Mouse (Mus musculus): ENCODE results near the gene Tbcd. TPM values are rescaled to one million over a fixed set of nuclear protein-coding genes. Genes with fewer than 3 reads are reported as not detected.

Gene Tbcd
- total and polyA plus RNA-seq, 3 experiments: 10.6 to 17.4 (median 11.4) TPM

- Histone ChIP-seq H3K4me1 (ENCODE audit: control insufficient read depth, insufficient read depth, low read length) (peaks cover 11% of the 10 kb centered on the region), H3K9ac (ENCODE audit: low read depth, low read length) (peak within 1 kb of the TSS; percentile 62), H3K79me2 (replicated peaks; ENCODE audit: control insufficient read depth, insufficient read depth, low read length) (no peaks in the 10 kb centered on the region), H3K27me3 (ENCODE audit: control insufficient read depth, insufficient read depth, low read length) (no peaks in the 10 kb centered on the region), H3K4me3 (peak within 1 kb of the TSS; percentile 51), H3K27ac (peak within 1 kb of the TSS; percentile 69), H3K36me3 (ENCODE audit: control insufficient read depth, insufficient read depth, low read length) (no peaks in the 10 kb centered on the region)
- intact Hi-C loops (cut with DNase I): no loop called here
- TF ChIP-seq CTCF (IDR thresholded peaks at IDR 0.05) (no peak), POLR2A (IDR thresholded peaks at IDR 0.05; ENCODE audit: insufficient read depth, low read depth, low read length) (peak; percentile 73; the same call in 1 of the 2 replicates), EP300 (IDR thresholded peaks at IDR 0.05; ENCODE audit: insufficient read depth, low read depth, low read length) (0 out of 2 replicates have a peak, but pooled peaks have one; percentile 40)
- peak; percentile 89 to 90 for DNase-seq
- WGBS: 5% methylated on average over 30 of the region's 30 CpGs
Observed at GRCm38 (mm10) chr11:121434156-121435155, 17.3 kb upstream of the Tbcd start, which contains the start of gene Fn3k. TSS of gene Fn3k (plus strand) at chr11:121434913.

- Histone ChIP-seq H3K79me2 (replicated peaks; ENCODE audit: control insufficient read depth, insufficient read depth, low read length) (no peaks in the 10 kb centered on the region), H3K4me1 (ENCODE audit: control insufficient read depth, insufficient read depth, low read length) (peaks cover 11% of the 10 kb centered on the region), H3K36me3 (ENCODE audit: control insufficient read depth, insufficient read depth, low read length) (no peaks in the 10 kb centered on the region), H3K9ac (ENCODE audit: low read depth, low read length) (no peak overlapping the region), H3K27me3 (ENCODE audit: control insufficient read depth, insufficient read depth, low read length) (no peaks in the 10 kb centered on the region), H3K27ac (no peak overlapping the region), H3K4me3 (no peak overlapping the region)
- DNase-seq: no peak
- intact Hi-C loops (cut with DNase I): no loop called here
- WGBS: 77% methylated on average over 5 of the region's 5 CpGs
- TF ChIP-seq EP300 (IDR thresholded peaks at IDR 0.05; ENCODE audit: insufficient read depth, low read depth, low read length): no peak
- no peak for TF ChIP-seq CTCF (IDR thresholded peaks at IDR 0.05)
- TF ChIP-seq POLR2A (IDR thresholded peaks at IDR 0.05; ENCODE audit: insufficient read depth, low read depth, low read length): no peak
Observed at GRCm38 (mm10) chr11:121437236-121437635, 14.5 kb upstream of the Tbcd start.

GRCm38 (mm10) chr11:121439686-121440292, 12.0 kb upstream of the Tbcd start:
- 70% methylated on average over 5 of the region's 5 CpGs for WGBS
- Histone ChIP-seq H3K4me3 (no peak overlapping the region), H3K36me3 (ENCODE audit: control insufficient read depth, insufficient read depth, low read length) (no peaks in the 10 kb centered on the region), H3K9ac (ENCODE audit: low read depth, low read length) (no peak overlapping the region), H3K27me3 (ENCODE audit: control insufficient read depth, insufficient read depth, low read length) (no peaks in the 10 kb centered on the region), H3K4me1 (ENCODE audit: control insufficient read depth, insufficient read depth, low read length) (no peaks in the 10 kb centered on the region), H3K27ac (no peak overlapping the region), H3K79me2 (replicated peaks; ENCODE audit: control insufficient read depth, insufficient read depth, low read length) (no peaks in the 10 kb centered on the region)
- intact Hi-C loops (cut with DNase I): no loop called here
- DNase-seq: no peak
- TF ChIP-seq POLR2A (IDR thresholded peaks at IDR 0.05; ENCODE audit: insufficient read depth, low read depth, low read length): no peak
- TF ChIP-seq EP300 (IDR thresholded peaks at IDR 0.05; ENCODE audit: insufficient read depth, low read depth, low read length): no peak
- no peak for TF ChIP-seq CTCF (IDR thresholded peaks at IDR 0.05)

GRCm38 (mm10) chr11:121441653-121442052, 10.1 kb upstream of the Tbcd start:
- Histone ChIP-seq H3K27me3 (ENCODE audit: control insufficient read depth, insufficient read depth, low read length) (no peaks in the 10 kb centered on the region), H3K36me3 (ENCODE audit: control insufficient read depth, insufficient read depth, low read length) (no peaks in the 10 kb centered on the region), H3K79me2 (replicated peaks; ENCODE audit: control insufficient read depth, insufficient read depth, low read length) (no peaks in the 10 kb centered on the region), H3K27ac (no peak overlapping the region), H3K4me1 (ENCODE audit: control insufficient read depth, insufficient read depth, low read length) (no peaks in the 10 kb centered on the region), H3K9ac (ENCODE audit: low read depth, low read length) (no peak overlapping the region), H3K4me3 (no peak overlapping the region)
- intact Hi-C loops (cut with DNase I): no loop called here
- no peak for TF ChIP-seq POLR2A (IDR thresholded peaks at IDR 0.05; ENCODE audit: insufficient read depth, low read depth, low read length)
- no peak for TF ChIP-seq EP300 (IDR thresholded peaks at IDR 0.05; ENCODE audit: insufficient read depth, low read depth, low read length)
- TF ChIP-seq CTCF (IDR thresholded peaks at IDR 0.05): no peak
- 85% methylated on average over 4 of the region's 4 CpGs for WGBS
- no peak for DNase-seq

- H3K36me3 ChIP-seq (ENCODE audit: control insufficient read depth, insufficient read depth, low read length): no peaks in the 10 kb centered on the region
- no peak overlapping the region for H3K9ac ChIP-seq (ENCODE audit: low read depth, low read length)
- H3K4me1 ChIP-seq (ENCODE audit: control insufficient read depth, insufficient read depth, low read length): no peaks in the 10 kb centered on the region
- no peak for DNase-seq
- 38% methylated on average over 2 of the region's 2 CpGs for WGBS
- no peak for TF ChIP-seq CTCF (IDR thresholded peaks at IDR 0.05)
- no peak for TF ChIP-seq POLR2A (IDR thresholded peaks at IDR 0.05; ENCODE audit: insufficient read depth, low read depth, low read length)
- no peak for TF ChIP-seq EP300 (IDR thresholded peaks at IDR 0.05; ENCODE audit: insufficient read depth, low read depth, low read length)
- no peak overlapping the region for H3K27ac ChIP-seq
- H3K79me2 ChIP-seq (replicated peaks; ENCODE audit: control insufficient read depth, insufficient read depth, low read length): no peaks in the 10 kb centered on the region
- intact Hi-C loops (cut with DNase I): no loop called here
- no peaks in the 10 kb centered on the region for H3K27me3 ChIP-seq (ENCODE audit: control insufficient read depth, insufficient read depth, low read length)
- H3K4me3 ChIP-seq: no peak overlapping the region
Observed at GRCm38 (mm10) chr11:121442076-121442475, 9.7 kb upstream of the Tbcd start.

Data from heart, adult 2 months (tissue).